ENCODE assay signal across 19 mouse cellular contexts in genomic region chr14:62166596-62166995, GRCm38 (mm10).
DNase-seq lines count a peak whose midpoint lies in the region; ATAC-seq lines count a peak whose summit lies in the region.
"Had no signal": no experiment of that assay in that cellular context is flagged by ENCODE, and none has a peak within 500 bp of the region (broad histone marks: within the 10 kb centered on the region; RNA-seq: fewer than 3 reads in every experiment).

No protein-coding gene starts in this region.

- DNase-seq in forebrain, embryonic 10.5 days (ENCODE audit: extremely low spot score, low spot score) = no peak
- no peak for DNase-seq in hindbrain, embryonic 10.5 days (ENCODE audit: low spot score)
- peak; percentile 46 for DNase-seq in midbrain, embryonic 14.5 days
- DNase-seq in midbrain, embryonic 11.5 days (ENCODE audit: low spot score, missing footprints) = no peak
- DNase-seq in adrenal gland, adult 18-20 months (ENCODE audit: low spot score in 2 of 2) = no peak
- DNase-seq in adrenal gland, postnatal 14 days = no peak
- DNase-seq: B cell, adult 2 months; cerebellum, adult 11 months; cerebellum, postnatal 25 days; layer of hippocampus, postnatal 36 days; left cerebral cortex, postnatal 4 days; lung, adult 2 months; thymus, postnatal 4 days had no signal

- no peak overlapping the region for H3K4me3 ChIP-seq in forebrain, embryonic 10.5 days
- H3K4me3 ChIP-seq in forebrain, embryonic 16.5 days (replicated peaks; ENCODE audit: low read length) = no peak overlapping the region
- no peak overlapping the region for H3K4me3 ChIP-seq in hindbrain, embryonic 10.5 days
- H3K4me3 ChIP-seq in hindbrain, embryonic 13.5 days = no peak overlapping the region
- no peak overlapping the region for H3K4me3 ChIP-seq in midbrain, embryonic 14.5 days (replicated peaks; ENCODE audit: low read depth, low read length)
- H3K4me3 ChIP-seq in midbrain, embryonic 11.5 days (ENCODE audit: low read depth, low read length) = no peak overlapping the region
- H3K4me3 ChIP-seq: kidney, embryonic 15.5 days; neural tube, embryonic 12.5 days had no signal

- no peaks in the 10 kb centered on the region for H3K36me3 ChIP-seq in forebrain, embryonic 10.5 days (replicated peaks)
- H3K36me3 ChIP-seq in forebrain, embryonic 16.5 days (ENCODE audit: control insufficient read depth, insufficient read depth) = no peaks in the 10 kb centered on the region
- H3K36me3 ChIP-seq in hindbrain, embryonic 10.5 days = no peaks in the 10 kb centered on the region
- H3K36me3 ChIP-seq in hindbrain, embryonic 13.5 days = no peaks in the 10 kb centered on the region
- H3K36me3 ChIP-seq in midbrain, embryonic 14.5 days (ENCODE audit: control insufficient read depth, insufficient read depth, low read length) = no peaks in the 10 kb centered on the region
- no peaks in the 10 kb centered on the region for H3K36me3 ChIP-seq in midbrain, embryonic 11.5 days (ENCODE audit: control insufficient read depth, insufficient read depth, low read length)
- H3K36me3 ChIP-seq: kidney, embryonic 15.5 days; neural tube, embryonic 12.5 days had no signal

- H3K9me3 ChIP-seq in forebrain, embryonic 10.5 days = no peaks in the 10 kb centered on the region
- H3K9me3 ChIP-seq in forebrain, embryonic 16.5 days (ENCODE audit: control insufficient read depth, low read length) = no peaks in the 10 kb centered on the region
- no peaks in the 10 kb centered on the region for H3K9me3 ChIP-seq in hindbrain, embryonic 10.5 days
- H3K9me3 ChIP-seq in hindbrain, embryonic 13.5 days = no peaks in the 10 kb centered on the region
- H3K9me3 ChIP-seq in midbrain, embryonic 14.5 days (ENCODE audit: control insufficient read depth, low read length) = no peaks in the 10 kb centered on the region
- no peaks in the 10 kb centered on the region for H3K9me3 ChIP-seq in midbrain, embryonic 11.5 days (ENCODE audit: control insufficient read depth, low read length)
- H3K9me3 ChIP-seq: kidney, embryonic 15.5 days; neural tube, embryonic 12.5 days had no signal

- 67% methylated on average over 5 of the region's 5 CpGs for WGBS in forebrain, embryonic 10.5 days
- WGBS in forebrain, embryonic 16.5 days = 49% methylated on average over 5 of the region's 5 CpGs
- WGBS in hindbrain, embryonic 10.5 days = 42% methylated on average over 5 of the region's 5 CpGs
- 41% methylated on average over 5 of the region's 5 CpGs for WGBS in hindbrain, embryonic 13.5 days
- 32% methylated on average over 5 of the region's 5 CpGs for WGBS in midbrain, embryonic 14.5 days
- 52% methylated on average over 5 of the region's 5 CpGs for WGBS in midbrain, embryonic 11.5 days

- no peaks in the 10 kb centered on the region for H3K27me3 ChIP-seq in forebrain, embryonic 10.5 days (ENCODE audit: poor library complexity, severe bottlenecking)
- H3K27me3 ChIP-seq in forebrain, embryonic 16.5 days (replicated peaks; ENCODE audit: control insufficient read depth, insufficient read depth, low read length) = no peaks in the 10 kb centered on the region
- H3K27me3 ChIP-seq in hindbrain, embryonic 10.5 days (ENCODE audit: insufficient read depth, poor library complexity, severe bottlenecking) = 0 out of 2 replicates have a peak, but pooled peaks cover 3% of the 10 kb centered on the region
- H3K27me3 ChIP-seq in hindbrain, embryonic 13.5 days = no peaks in the 10 kb centered on the region
- H3K27me3 ChIP-seq in midbrain, embryonic 14.5 days (ENCODE audit: control insufficient read depth, insufficient read depth, low read length) = no peaks in the 10 kb centered on the region
- H3K27me3 ChIP-seq in midbrain, embryonic 11.5 days (ENCODE audit: control insufficient read depth, insufficient read depth, low read length) = no peaks in the 10 kb centered on the region
- H3K27me3 ChIP-seq: kidney, embryonic 15.5 days; neural tube, embryonic 12.5 days had no signal

- H3K4me1 ChIP-seq in forebrain, embryonic 10.5 days = peaks cover 18% of the 10 kb centered on the region
- 0 out of 2 replicates have a peak, but pooled peaks cover under 1% of the 10 kb centered on the region for H3K4me1 ChIP-seq in forebrain, embryonic 16.5 days (replicated peaks; ENCODE audit: control insufficient read depth, insufficient read depth, low read length)
- peaks cover 22% of the 10 kb centered on the region for H3K4me1 ChIP-seq in hindbrain, embryonic 10.5 days (replicated peaks)
- H3K4me1 ChIP-seq in hindbrain, embryonic 13.5 days (replicated peaks) = no peaks in the 10 kb centered on the region
- no peaks in the 10 kb centered on the region for H3K4me1 ChIP-seq in midbrain, embryonic 14.5 days (ENCODE audit: control insufficient read depth, insufficient read depth, low read length)
- no peaks in the 10 kb centered on the region for H3K4me1 ChIP-seq in midbrain, embryonic 11.5 days (ENCODE audit: control insufficient read depth, insufficient read depth, low read length)
- H3K4me1 ChIP-seq: neural tube, embryonic 12.5 days had no signal

- no peak for ATAC-seq in forebrain, embryonic 16.5 days
- no peak for ATAC-seq in hindbrain, embryonic 13.5 days (ENCODE audit: low FRiP score)
- no peak for ATAC-seq in midbrain, embryonic 14.5 days (ENCODE audit: low FRiP score, low TSS enrichment)
- ATAC-seq in midbrain, embryonic 11.5 days (ENCODE audit: low FRiP score) = no peak
- ATAC-seq: intestine, embryonic 16.5 days had no signal

- no peak overlapping the region for H3K4me2 ChIP-seq in forebrain, embryonic 16.5 days (ENCODE audit: low read length)
- H3K4me2 ChIP-seq in hindbrain, embryonic 13.5 days = no peak overlapping the region
- H3K4me2 ChIP-seq in midbrain, embryonic 14.5 days (ENCODE audit: low read length) = no peak overlapping the region
- H3K4me2 ChIP-seq in midbrain, embryonic 11.5 days = no peak overlapping the region
- H3K4me2 ChIP-seq: kidney, embryonic 15.5 days; neural tube, embryonic 12.5 days had no signal

- H3K9ac ChIP-seq in forebrain, embryonic 16.5 days (replicated peaks; ENCODE audit: low read depth, low read length) = no peak overlapping the region
- no peak overlapping the region for H3K9ac ChIP-seq in hindbrain, embryonic 13.5 days
- no peak overlapping the region for H3K9ac ChIP-seq in midbrain, embryonic 14.5 days (replicated peaks; ENCODE audit: low read length)
- H3K9ac ChIP-seq in midbrain, embryonic 11.5 days (ENCODE audit: low read length) = no peak overlapping the region
- H3K9ac ChIP-seq: kidney, embryonic 15.5 days; neural tube, embryonic 12.5 days had no signal

- peak overlapping the region; percentile 51; the same call in 1 of the 2 replicates for H3K27ac ChIP-seq in forebrain, embryonic 10.5 days
- no peak overlapping the region for H3K27ac ChIP-seq in forebrain, embryonic 16.5 days (ENCODE audit: low read length)
- peak overlapping the region; percentile 62 for H3K27ac ChIP-seq in hindbrain, embryonic 10.5 days
- no peak overlapping the region for H3K27ac ChIP-seq in hindbrain, embryonic 13.5 days
- no peak overlapping the region for H3K27ac ChIP-seq in midbrain, embryonic 14.5 days (replicated peaks; ENCODE audit: low read depth, low read length)
- no peak overlapping the region for H3K27ac ChIP-seq in midbrain, embryonic 11.5 days (ENCODE audit: low read depth, low read length)
- H3K27ac ChIP-seq: kidney, embryonic 15.5 days; macrophage; neural tube, embryonic 12.5 days had no signal

Comparison
In these comparisons a context has a peak if more than half of its experiments do, and no peak if none do; other contexts are left out.
1. H3K27ac ChIP-seq: peak in forebrain, embryonic 10.5 days (single experiment) and hindbrain, embryonic 10.5 days (single experiment); none in forebrain, embryonic 16.5 days (single experiment), hindbrain, embryonic 13.5 days (single experiment), midbrain, embryonic 14.5 days (single experiment) and midbrain, embryonic 11.5 days (single experiment).